Mouse (Mus musculus) liver, embryonic 14.5 days (tissue): Measurements from ENCODE around the gene Cyp24a1. TPM values are rescaled to one million over a fixed set of nuclear protein-coding genes. Genes with fewer than 3 reads are reported as not detected.
A peak's percentile ranks its signal among the peaks of the same experiment; 100 is the strongest.
"Not testable (repeated sequence)": the region's sequence is repeated elsewhere in the genome, so short reads cannot be mapped to it uniquely, and the experiment has no call there.

Source experiments
- ATAC-seq: fragments of 200-750 bp; cut with Nextera tagmentation; 2 replicates; pipeline ENCODE4 v1.8.0; 2017; ENCODE audit warnings: moderate number of reproducible peaks, mild to moderate bottlenecking, moderate library complexity; ENCODE audit not compliant: insufficient read depth
- DNase-seq, 3 experiments: peaks; one replicate each; pipeline ENCODE4 v3.0.0-alpha.2; 2012 to 2013; ENCODE audit warnings: low read depth in 3 of 3, low spot score in 3 of 3
- H3K27ac ChIP-seq: fragments of 300-500 bp; sonication (generic); 2 replicates; pipeline ENCODE4 v1.5.1; 2014; ENCODE audit warnings: moderate library complexity, mild to moderate bottlenecking, control low read depth, inconsistent platforms
- H3K27me3 ChIP-seq: fragments of 300-500 bp; sonication (generic); 2 replicates; pipeline ENCODE4 v1.6.1; 2014; ENCODE audit warnings: mild to moderate bottlenecking, low read length, moderate library complexity; ENCODE audit not compliant: control insufficient read depth, insufficient read depth
- H3K36me3 ChIP-seq: fragments of 300-500 bp; sonication (generic); replicated peaks from 2 replicates; pipeline ENCODE4 v1.6.1; 2014; ENCODE audit warnings: low read depth; ENCODE audit not compliant: control insufficient read depth, insufficient read depth
- H3K4me1 ChIP-seq, 2 experiments: fragments of 200-500 bp in 1 of 2; fragments of 300-500 bp in 1 of 2; sonication (generic) in 1 of 2; replicated peaks; 2 replicates each; pipeline ENCODE4 v1.6.1; 2012 to 2014; ENCODE audit warnings: antibody characterized with exemption in 1 of 2, inconsistent platforms in 1 of 2, low read length in 1 of 2; ENCODE audit not compliant: control insufficient read depth in 2 of 2, insufficient read depth in 2 of 2
- H3K4me2 ChIP-seq: fragments of 300-500 bp; sonication (generic); 2 replicates; pipeline ENCODE4 v1.6.1; 2014; ENCODE audit warnings: low read depth, mild to moderate bottlenecking, control low read depth, moderate library complexity
- H3K4me3 ChIP-seq, 2 experiments: fragments of 200-500 bp in 1 of 2; fragments of 300-500 bp in 1 of 2; sonication (generic) in 1 of 2; 2 replicates each; pipeline ENCODE4 v1.5.1; 2012 to 2014; ENCODE audit warnings: low read depth in 2 of 2, low read length in 2 of 2, mild to moderate bottlenecking in 2 of 2, control low read depth in 1 of 2, inconsistent platforms in 1 of 2, moderate library complexity in 1 of 2; ENCODE audit not compliant: insufficient read depth in 1 of 2
- H3K9ac ChIP-seq: fragments of 300-500 bp; sonication (generic); replicated peaks from 2 replicates; pipeline ENCODE4 v1.6.1; 2014; ENCODE audit warnings: mild to moderate bottlenecking, control low read depth, moderate library complexity
- H3K9me3 ChIP-seq: fragments of 300-500 bp; sonication (generic); 2 replicates; pipeline ENCODE4 v1.6.1; 2016; ENCODE audit warnings: low read length, mixed read lengths; ENCODE audit not compliant: control insufficient read depth
- CTCF ChIP-seq: IDR thresholded peaks from 2 replicates; pipeline ENCODE4 v1.5.1; 2016; ENCODE audit warnings: antibody characterized with exemption, low read depth, control low read depth
- EP300 ChIP-seq: IDR thresholded peaks from 2 replicates; pipeline ENCODE4 v1.6.1; 2016; ENCODE audit warnings: antibody characterized with exemption, low read depth
- WGBS: fragments of 180-500 bp; shearing (Covaris S2); extraction: QIAGEN DNeasy Blood & Tissue Kit; methylation state at CpG from one replicate; pipeline ENCODE4 v1.1.7; 2014; ENCODE audit not compliant: insufficient replicate concordance; 5-methylcytosine and 5-hydroxymethylcytosine counted together
- polyA plus RNA-seq, 2 experiments: library from polyadenylated mRNA; depleted of rRNA in 1 of 2; stranded (reverse) in 1 of 2; unstranded in 1 of 2; fragments of >200 nt; fragmentation: Nextera tagmentation in 1 of 2; extraction: Ambion mirVana in 1 of 2; gene quantifications; 2 replicates each; pipeline versions ENCODE4 v1.2.1 to v1.2.3; 2012 to 2014

Gene Cyp24a1
- polyA plus RNA-seq, 2 experiments: not detected

- Histone ChIP-seq H3K4me3 (no peak overlapping the region), H3K27ac (no peak overlapping the region), H3K4me2 (no peak overlapping the region), H3K4me1 (peaks cover 0 to 6% of the 10 kb centered on the region in 2 experiments; a peak in 2 of 4 replicates), H3K36me3 (no peaks in the 10 kb centered on the region), H3K9ac (no peak overlapping the region), H3K27me3 (no peaks in the 10 kb centered on the region), H3K9me3 (no peaks in the 10 kb centered on the region)
- no peak for TF ChIP-seq CTCF
- no peak for TF ChIP-seq EP300
- 50% methylated on average over 4 of the region's 4 CpGs for WGBS
- ATAC-seq (no peak), DNase-seq (no peak)
These were observed 32.1 kb downstream of the Cyp24a1 start for GRCm38 (mm10) chr2:170464817-170465216.

DNA sequence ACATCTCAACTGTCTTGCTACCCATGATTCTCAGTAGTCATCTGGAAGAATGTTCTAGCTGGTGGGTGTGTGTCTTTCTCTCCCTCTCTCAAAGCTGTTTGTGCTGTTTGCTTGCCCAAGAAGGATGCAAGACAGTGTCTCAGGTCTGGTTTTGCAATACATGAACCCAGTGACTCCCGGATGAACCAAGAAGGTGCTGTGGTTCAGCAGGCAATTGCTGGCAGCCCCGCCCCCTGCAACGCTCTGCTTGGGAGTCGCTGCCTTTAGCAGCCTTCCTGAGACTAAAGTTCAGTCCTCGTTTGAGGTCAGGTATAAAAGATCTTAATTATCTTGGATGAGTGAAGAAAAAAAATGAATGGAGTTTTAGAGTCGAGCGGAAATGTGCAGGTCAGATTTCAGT, 35.3 kb downstream of the Cyp24a1 start:
- ATAC-seq: no peak
- Histone ChIP-seq H3K9me3 (no peaks in the 10 kb centered on the region), H3K4me2 (no peak overlapping the region), H3K4me1 (peaks cover 0 to 8% of the 10 kb centered on the region in 2 experiments; a peak in 2 of 4 replicates), H3K4me3 (no peak overlapping the region), H3K27me3 (no peaks in the 10 kb centered on the region), H3K27ac (no peak overlapping the region), H3K9ac (no peak overlapping the region), H3K36me3 (no peaks in the 10 kb centered on the region)
- TF ChIP-seq CTCF (no peak), EP300 (no peak)
- WGBS: 54% methylated on average over 7 of the region's 7 CpGs
- DNase-seq: no peak

DNA sequence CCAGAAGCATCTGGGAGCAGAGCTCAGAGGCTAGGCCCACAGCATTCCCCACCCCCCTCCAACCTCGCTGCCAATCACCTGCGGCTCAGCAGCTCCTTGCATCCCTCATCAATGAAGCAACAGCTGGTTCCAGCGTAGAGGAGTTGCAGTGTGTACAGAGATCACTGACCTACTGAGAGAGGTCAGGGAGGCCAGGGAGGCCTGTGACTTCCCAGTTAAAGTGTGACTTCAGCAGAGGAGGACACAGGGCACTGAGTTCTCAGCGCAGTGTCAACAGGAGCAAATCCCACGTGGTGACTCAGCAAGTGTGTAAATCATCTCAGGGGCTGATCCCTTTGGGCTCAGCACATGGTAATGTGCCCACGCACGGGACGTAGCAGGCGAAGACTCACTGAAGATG, 37.1 kb downstream of the Cyp24a1 start:
- H3K4me2 ChIP-seq: no peak overlapping the region
- peak; percentile 23 to 37 (median 28) for DNase-seq

DNA sequence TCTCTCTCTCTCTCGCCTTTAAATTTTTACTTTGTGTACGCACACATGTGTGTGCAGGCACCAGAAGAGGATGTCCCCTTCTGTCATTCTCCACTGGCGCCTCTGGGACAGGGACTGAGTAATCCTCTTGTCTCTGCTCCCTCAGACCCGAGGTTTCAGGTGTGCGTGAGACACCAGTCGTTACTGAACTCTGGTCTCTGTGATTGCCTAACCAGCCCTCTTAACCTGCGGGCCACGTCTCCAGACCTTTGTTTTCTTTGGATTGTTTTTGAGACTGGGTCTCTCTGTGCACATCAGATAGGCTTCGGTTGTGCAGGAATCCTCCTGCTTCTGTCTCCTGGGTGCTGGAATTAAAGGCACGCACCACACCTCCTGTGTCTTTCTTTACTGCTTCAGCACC, 37.8 kb downstream of the Cyp24a1 start:
- TF ChIP-seq EP300 (no peak), CTCF (no peak)
- 48% methylated on average over 10 of the region's 10 CpGs for WGBS
- DNase-seq (no peak), ATAC-seq (no peak; the same call in 1 of the 2 replicates)
- Histone ChIP-seq H3K4me2 (no peak overlapping the region), H3K9ac (no peak overlapping the region), H3K27me3 (no peaks in the 10 kb centered on the region; the same call in 1 of the 2 replicates), H3K4me3 (no peak overlapping the region), H3K36me3 (no peaks in the 10 kb centered on the region), H3K4me1 (peaks cover 0 to 8% of the 10 kb centered on the region in 2 experiments; a peak in 2 of 4 replicates), H3K27ac (no peak overlapping the region), H3K9me3 (no peaks in the 10 kb centered on the region)

More for the DNA sequence above, 37.1 kb downstream of the Cyp24a1 start:
- Histone ChIP-seq H3K4me3 (no peak overlapping the region), H3K27me3 (no peaks in the 10 kb centered on the region; the same call in 1 of the 2 replicates), H3K9me3 (no peaks in the 10 kb centered on the region), H3K27ac (no peak overlapping the region), H3K36me3 (no peaks in the 10 kb centered on the region), H3K4me1 (peaks cover 0 to 8% of the 10 kb centered on the region in 2 experiments; a peak in 2 of 4 replicates), H3K9ac (no peak overlapping the region)
- WGBS: 41% methylated on average over 9 of the region's 9 CpGs
- ATAC-seq: peak; percentile 81
- no peak for TF ChIP-seq EP300
- no peak for TF ChIP-seq CTCF

DNA sequence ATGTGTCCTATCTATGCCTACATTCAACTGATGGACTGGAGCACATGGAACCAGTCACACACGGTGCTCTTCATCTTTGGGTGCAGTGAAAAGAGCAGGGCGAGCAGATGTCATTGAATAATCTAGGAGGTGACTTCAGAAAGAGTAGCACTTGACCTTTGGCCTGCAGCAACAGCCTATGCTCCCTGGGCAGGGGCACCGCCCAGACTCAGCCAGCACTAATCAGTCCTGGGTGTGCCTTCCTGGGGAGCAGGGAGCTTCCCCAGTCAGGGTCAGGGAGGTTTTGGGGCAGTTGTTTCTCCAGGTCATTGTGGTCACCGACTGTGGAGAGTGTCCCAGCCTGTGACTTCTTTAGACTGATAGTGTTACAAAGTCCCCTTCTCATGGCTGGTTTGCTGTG, 43.1 kb downstream of the Cyp24a1 start:
- H3K4me3 ChIP-seq, DNase-seq, H3K4me1 ChIP-seq, H3K36me3 ChIP-seq, H3K9me3 ChIP-seq, H3K4me2 ChIP-seq, ATAC-seq, H3K27ac ChIP-seq, H3K27me3 ChIP-seq, H3K9ac ChIP-seq: not testable (repeated sequence)
- 33% methylated on average over 3 of the region's 4 CpGs for WGBS
